Mouse (Mus musculus) hindbrain, embryonic 16.5 days (tissue): ENCODE results near the gene Rnf150. TPM values are rescaled to one million over a fixed set of nuclear protein-coding genes. Genes with fewer than 3 reads are reported as not detected.

Experiments used
- ATAC-seq: fragments of 200-750 bp; cut with Nextera tagmentation; 2 replicates; pipeline ENCODE4 v1.8.0; 2017; ENCODE audit warnings: moderate TSS enrichment, moderate library complexity
- H3K27ac ChIP-seq: fragments of 300-500 bp; sonication (generic); 2 replicates; pipeline ENCODE4 v1.5.1; 2014; ENCODE audit warnings: low read depth, mild to moderate bottlenecking, control low read depth, low read length, moderate library complexity
- H3K27me3 ChIP-seq: fragments of 300-500 bp; sonication (generic); replicated peaks from 2 replicates; pipeline ENCODE4 v1.6.1; 2014; ENCODE audit warnings: low read length; ENCODE audit not compliant: control insufficient read depth, insufficient read depth
- H3K36me3 ChIP-seq: fragments of 300-500 bp; sonication (generic); 2 replicates; pipeline ENCODE4 v1.6.1; 2014; ENCODE audit warnings: mild to moderate bottlenecking, low read length, moderate library complexity, mixed read lengths; ENCODE audit not compliant: control insufficient read depth, insufficient read depth
- H3K4me1 ChIP-seq: fragments of 300-500 bp; sonication (generic); 2 replicates; pipeline ENCODE4 v1.6.1; 2014; ENCODE audit warnings: low read depth, low read length; ENCODE audit not compliant: control insufficient read depth, insufficient read depth
- H3K4me2 ChIP-seq: fragments of 300-500 bp; sonication (generic); 2 replicates; pipeline ENCODE4 v1.6.1; 2014; ENCODE audit warnings: mild to moderate bottlenecking, low read length, control low read depth, moderate library complexity
- H3K4me3 ChIP-seq: fragments of 300-500 bp; sonication (generic); 2 replicates; pipeline ENCODE4 v1.5.1; 2014; ENCODE audit warnings: mild to moderate bottlenecking, low read length, control low read depth, moderate library complexity
- H3K9ac ChIP-seq: fragments of 300-500 bp; sonication (generic); 2 replicates; pipeline ENCODE4 v1.6.1; 2014; ENCODE audit warnings: low read depth, mild to moderate bottlenecking, control low read depth, low read length, moderate library complexity
- H3K9me3 ChIP-seq: fragments of 300-500 bp; sonication (generic); 2 replicates; pipeline ENCODE4 v1.6.1; 2014; ENCODE audit warnings: mild to moderate bottlenecking, low read length, moderate library complexity; ENCODE audit not compliant: control insufficient read depth
- WGBS: fragments of 180-500 bp; shearing (Covaris S2); extraction: QIAGEN DNeasy Blood & Tissue Kit; methylation state at CpG from one replicate; pipeline ENCODE4 v1.1.7; 2014; 5-methylcytosine and 5-hydroxymethylcytosine counted together
- polyA plus RNA-seq: library from polyadenylated mRNA; unstranded; fragments of >200 nt; fragmentation: Nextera tagmentation; extraction: Ambion mirVana; gene quantifications from 2 replicates; pipeline ENCODE4 v1.2.1, GENCODE M21; 2015

The Rnf150 gene
- 2.0 and 2.1 TPM in 2 replicates for polyA plus RNA-seq

DNA sequence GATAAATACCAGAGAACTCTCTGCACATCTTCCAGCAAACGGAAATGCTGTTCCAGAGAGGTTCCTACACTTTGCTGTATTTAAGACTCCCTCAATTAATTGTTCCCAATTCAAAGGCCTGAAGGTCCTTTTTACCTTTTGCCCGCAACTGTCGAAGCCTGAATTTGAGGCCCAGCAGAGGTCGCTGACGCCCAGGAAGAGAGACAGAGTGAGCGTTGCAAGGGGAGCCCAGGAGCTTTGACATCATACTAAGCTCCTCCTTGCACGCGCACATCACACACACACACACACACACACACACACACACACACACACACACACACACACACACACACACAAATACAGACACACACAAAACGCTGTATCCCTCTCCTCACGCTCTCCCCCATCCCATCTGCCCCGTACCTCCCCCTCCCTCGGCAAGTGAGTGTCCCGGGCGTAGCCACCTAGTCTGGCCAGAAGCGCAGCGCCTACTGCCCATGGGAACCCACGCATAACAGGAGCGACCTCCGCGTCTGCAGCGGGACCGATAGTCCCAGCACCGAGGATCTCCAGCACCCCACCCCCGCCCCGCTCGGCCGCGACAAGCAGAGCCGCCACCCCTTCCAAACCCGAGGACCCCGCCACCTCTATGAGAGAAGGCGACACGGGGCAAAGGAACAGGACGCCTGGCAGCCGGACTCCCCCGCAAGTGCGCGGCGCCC lies at the start of gene Rnf150:
Rnf150 (plus strand) TSS at position 316 of the 704 bp plus-strand sequence.
- Histone ChIP-seq H3K27me3 (no peaks in the 10 kb centered on the region), H3K9me3 (no peaks in the 10 kb centered on the region), H3K4me1 (peaks cover 10% of the 10 kb centered on the region), H3K4me3 (peak within 1 kb of the TSS; percentile 75), H3K36me3 (no peaks in the 10 kb centered on the region), H3K4me2 (peak within 1 kb of the TSS; percentile 66), H3K27ac (peak within 1 kb of the TSS; percentile 83), H3K9ac (peak within 1 kb of the TSS; percentile 84)
- WGBS = under 1% methylated on average over 34 of the region's 39 CpGs
- ATAC-seq = peak; percentile 92

DNA sequence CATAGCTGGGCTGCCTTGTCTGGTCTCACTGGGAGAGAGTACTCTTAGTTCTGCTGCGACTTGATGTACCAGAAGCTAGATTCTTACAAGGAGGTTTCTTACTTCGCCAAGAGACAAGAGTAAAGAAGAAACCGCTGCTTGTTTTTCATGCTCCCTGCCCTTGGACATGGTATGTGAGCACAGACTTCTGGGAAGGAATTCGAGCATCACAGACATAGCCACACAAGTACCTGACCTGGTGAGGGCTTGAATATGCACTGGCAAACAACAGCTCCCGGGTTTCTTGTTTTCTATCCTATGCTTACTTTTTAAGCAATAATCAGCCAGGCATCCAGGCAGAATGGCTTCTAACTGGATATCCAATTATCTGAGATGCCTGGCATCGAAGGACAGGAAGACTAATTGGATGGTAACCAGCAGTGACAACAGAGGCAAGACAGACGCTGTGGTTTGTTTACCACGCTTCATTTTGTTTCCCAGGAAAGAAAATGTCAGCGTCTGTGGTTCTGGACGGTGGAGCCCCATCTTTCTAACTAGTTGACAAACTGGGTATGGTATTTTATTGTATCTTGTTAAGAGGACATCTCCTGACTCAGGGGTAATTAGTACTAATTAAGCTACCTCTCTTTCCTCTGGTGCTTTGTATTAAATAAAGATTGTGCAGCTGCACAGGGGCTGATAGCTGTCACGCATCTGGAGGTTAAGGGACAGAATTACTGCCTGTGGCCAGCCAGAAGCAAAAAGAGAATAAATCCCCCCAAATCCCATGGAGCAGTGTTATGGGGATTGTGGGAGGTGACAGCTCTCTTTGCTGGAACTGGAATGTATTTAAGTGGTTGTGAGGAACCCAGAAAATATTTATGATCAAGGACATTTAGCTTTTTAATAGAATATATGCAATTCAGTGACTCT lies 36.8 kb upstream of the Rnf150 start:
- no peaks in the 10 kb centered on the region for H3K4me1 ChIP-seq
- H3K36me3 ChIP-seq = no peaks in the 10 kb centered on the region
- H3K4me3 ChIP-seq = no peak overlapping the region
- no peak overlapping the region for H3K27ac ChIP-seq
- no peak overlapping the region for H3K4me2 ChIP-seq
- no peaks in the 10 kb centered on the region for H3K27me3 ChIP-seq
- H3K9ac ChIP-seq = no peak overlapping the region
- no peaks in the 10 kb centered on the region for H3K9me3 ChIP-seq
- no peak for ATAC-seq
- WGBS = 53% methylated on average over 11 of the region's 11 CpGs

DNA sequence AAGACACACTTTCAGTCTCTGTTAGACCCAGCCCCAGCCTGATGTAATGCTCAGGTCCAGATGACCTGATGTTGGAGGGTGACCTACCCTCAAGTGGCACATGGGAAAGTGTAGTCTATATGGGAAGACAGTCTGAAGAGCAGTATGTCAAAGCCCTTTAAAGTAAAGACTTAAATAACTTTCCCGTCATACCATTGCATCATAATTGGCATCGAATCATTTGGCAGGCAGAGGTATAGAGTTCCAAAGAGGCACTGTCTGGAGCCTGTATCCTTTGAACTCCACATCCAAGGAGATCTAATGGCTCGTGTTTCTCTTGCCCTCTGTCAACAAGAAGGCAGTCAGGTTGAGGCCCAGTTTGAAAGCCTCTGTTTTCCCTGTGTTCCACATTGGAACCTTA lies 22.7 kb upstream of the Rnf150 start:
- ATAC-seq = no peak
- Histone ChIP-seq H3K9ac (no peak overlapping the region), H3K27me3 (no peaks in the 10 kb centered on the region), H3K4me3 (no peak overlapping the region), H3K27ac (no peak overlapping the region), H3K4me1 (no peaks in the 10 kb centered on the region), H3K36me3 (no peaks in the 10 kb centered on the region), H3K9me3 (no peaks in the 10 kb centered on the region), H3K4me2 (no peak overlapping the region)
- WGBS = 77% methylated on average over 3 of the region's 3 CpGs

DNA sequence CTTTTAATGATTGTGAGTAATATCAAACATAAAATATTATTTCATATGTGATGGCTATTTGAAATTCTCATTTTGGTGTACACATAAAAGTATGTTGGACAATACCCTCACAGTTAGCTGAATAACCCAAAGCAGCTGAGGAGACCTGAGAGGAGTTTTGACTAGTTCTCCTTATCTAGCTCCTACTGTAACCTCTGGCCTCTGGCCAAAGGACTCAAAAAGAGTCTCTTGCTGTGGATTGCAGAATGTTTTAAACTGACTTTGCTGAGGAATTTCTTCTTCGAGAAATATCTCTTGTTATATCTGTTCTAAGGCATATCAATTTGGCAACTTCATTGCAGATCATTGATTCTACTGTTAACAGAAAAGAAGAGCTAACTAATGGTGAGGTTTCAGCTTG lies 22.2 kb upstream of the Rnf150 start:
- Histone ChIP-seq H3K36me3 (no peaks in the 10 kb centered on the region), H3K9me3 (no peaks in the 10 kb centered on the region), H3K9ac (no peak overlapping the region), H3K4me1 (no peaks in the 10 kb centered on the region), H3K4me2 (no peak overlapping the region), H3K27ac (no peak overlapping the region), H3K27me3 (no peaks in the 10 kb centered on the region), H3K4me3 (no peak overlapping the region)
- no peak for ATAC-seq
- WGBS = 61% methylated on average over 1 of the region's 1 CpGs

DNA sequence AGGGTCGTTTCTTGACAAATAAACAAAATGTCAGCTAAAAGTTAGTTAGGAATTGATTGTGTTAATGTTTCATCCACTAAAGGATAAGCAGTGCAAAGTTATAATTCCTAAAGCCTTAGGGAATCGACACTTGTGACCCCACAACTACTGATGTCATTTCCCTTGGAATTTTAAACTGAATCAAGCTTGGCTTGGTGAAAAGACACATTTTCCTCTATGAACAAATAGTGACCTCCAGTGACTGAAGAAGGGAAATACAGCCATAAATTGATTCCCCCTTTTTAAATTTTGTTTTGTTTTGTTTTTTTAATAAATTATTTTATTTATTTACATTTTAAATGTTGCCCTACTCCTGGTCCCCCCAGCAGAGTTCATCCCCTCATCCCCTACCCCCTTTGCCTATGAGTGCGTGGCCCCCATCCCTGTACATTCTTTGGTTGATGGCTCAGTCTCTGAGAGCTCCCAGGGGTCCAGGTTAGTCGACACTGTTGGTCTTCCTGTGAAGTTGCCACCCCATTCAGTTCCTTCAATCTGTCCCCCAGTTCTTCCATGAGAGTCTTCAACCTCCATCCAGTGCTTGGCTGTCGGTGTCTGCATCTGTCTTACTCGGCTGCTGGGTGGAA lies 21.5 kb upstream of the Rnf150 start:
- WGBS = 61% methylated on average over 6 of the region's 6 CpGs
- ATAC-seq = peak; percentile 58

DNA sequence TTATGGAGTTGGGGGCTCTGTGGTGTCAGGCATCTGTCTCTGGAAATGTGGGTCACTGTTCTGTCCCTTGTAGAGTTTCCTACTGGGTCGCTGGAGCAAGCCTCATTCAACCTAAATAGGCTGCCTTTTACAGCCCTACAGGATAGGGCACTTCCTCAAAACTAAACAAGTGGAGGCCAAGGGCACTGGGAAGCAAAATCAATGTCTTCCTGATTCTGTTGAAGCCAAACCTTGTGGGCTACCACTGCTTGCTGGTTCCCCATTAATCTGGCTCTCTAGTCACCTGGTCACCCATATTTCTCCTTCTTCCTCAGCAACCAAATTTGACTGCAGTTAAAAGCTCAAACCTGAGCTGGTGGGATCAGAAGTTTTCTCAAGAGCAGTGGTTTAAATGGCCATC lies 19.5 kb upstream of the Rnf150 start:
- WGBS = 58% methylated on average over 1 of the region's 1 CpGs
- Histone ChIP-seq H3K4me2 (no peak overlapping the region), H3K9ac (no peak overlapping the region), H3K27ac (no peak overlapping the region), H3K36me3 (no peaks in the 10 kb centered on the region), H3K4me1 (no peaks in the 10 kb centered on the region), H3K9me3 (no peaks in the 10 kb centered on the region), H3K27me3 (no peaks in the 10 kb centered on the region), H3K4me3 (no peak overlapping the region)
- no peak for ATAC-seq

More for the DNA sequence above, 21.5 kb upstream of the Rnf150 start:
- Histone ChIP-seq H3K4me3 (no peak overlapping the region), H3K9me3 (no peaks in the 10 kb centered on the region), H3K27me3 (no peaks in the 10 kb centered on the region), H3K9ac (no peak overlapping the region), H3K4me1 (no peaks in the 10 kb centered on the region), H3K27ac (no peak overlapping the region), H3K4me2 (no peak overlapping the region), H3K36me3 (no peaks in the 10 kb centered on the region)

DNA sequence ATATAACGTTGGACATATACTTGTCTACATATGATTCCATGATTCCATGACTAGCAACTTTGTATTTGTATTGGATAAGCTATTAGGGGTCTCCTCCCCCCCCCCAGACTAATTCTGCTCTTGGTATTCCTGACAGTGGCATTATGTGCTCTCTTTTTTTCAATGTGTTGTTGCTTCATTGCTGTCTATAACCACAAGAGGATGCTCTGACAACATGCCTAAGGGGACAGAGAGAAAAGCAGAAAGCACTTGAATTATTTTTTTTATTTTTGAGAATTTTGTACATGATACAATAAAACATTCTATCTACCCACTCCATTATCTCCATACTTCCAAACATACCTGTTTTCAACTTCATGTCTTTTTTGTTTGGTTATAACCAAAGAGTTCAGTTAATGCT lies 18.7 kb upstream of the Rnf150 start:
- H3K36me3 ChIP-seq = no peaks in the 10 kb centered on the region
- WGBS = 42% methylated on average over 1 of the region's 1 CpGs
- no peak overlapping the region for H3K9ac ChIP-seq
- H3K4me1 ChIP-seq = no peaks in the 10 kb centered on the region
- no peaks in the 10 kb centered on the region for H3K9me3 ChIP-seq
- H3K4me3 ChIP-seq = no peak overlapping the region
- no peak overlapping the region for H3K27ac ChIP-seq
- no peak overlapping the region for H3K4me2 ChIP-seq
- no peaks in the 10 kb centered on the region for H3K27me3 ChIP-seq
- ATAC-seq = no peak

DNA sequence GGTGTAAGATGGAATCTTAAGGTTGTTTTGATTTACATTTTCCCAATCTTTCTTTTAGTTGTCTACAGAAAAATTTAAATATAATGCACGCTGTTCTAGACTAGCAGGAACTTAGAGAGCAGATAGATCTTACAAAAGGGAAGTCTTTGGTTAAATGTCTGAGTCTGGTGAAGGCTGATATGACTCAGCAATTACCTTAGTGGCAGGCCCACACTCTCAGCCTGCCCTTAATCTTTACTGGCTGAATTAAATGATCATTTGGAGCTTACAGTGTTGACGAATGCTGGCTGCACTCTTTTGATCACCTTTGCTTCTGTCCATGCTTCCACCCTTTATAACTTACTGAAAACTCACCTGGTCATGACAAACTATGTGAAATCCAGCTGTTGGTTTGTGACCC lies 17.1 kb upstream of the Rnf150 start:
- no peaks in the 10 kb centered on the region for H3K27me3 ChIP-seq
- no peak overlapping the region for H3K9ac ChIP-seq
- H3K4me2 ChIP-seq = no peak overlapping the region
- H3K4me3 ChIP-seq = no peak overlapping the region
- no peak overlapping the region for H3K27ac ChIP-seq
- WGBS = 90% methylated on average over 2 of the region's 2 CpGs
- no peaks in the 10 kb centered on the region for H3K36me3 ChIP-seq
- ATAC-seq = no peak
- no peaks in the 10 kb centered on the region for H3K9me3 ChIP-seq
- H3K4me1 ChIP-seq = no peaks in the 10 kb centered on the region

DNA sequence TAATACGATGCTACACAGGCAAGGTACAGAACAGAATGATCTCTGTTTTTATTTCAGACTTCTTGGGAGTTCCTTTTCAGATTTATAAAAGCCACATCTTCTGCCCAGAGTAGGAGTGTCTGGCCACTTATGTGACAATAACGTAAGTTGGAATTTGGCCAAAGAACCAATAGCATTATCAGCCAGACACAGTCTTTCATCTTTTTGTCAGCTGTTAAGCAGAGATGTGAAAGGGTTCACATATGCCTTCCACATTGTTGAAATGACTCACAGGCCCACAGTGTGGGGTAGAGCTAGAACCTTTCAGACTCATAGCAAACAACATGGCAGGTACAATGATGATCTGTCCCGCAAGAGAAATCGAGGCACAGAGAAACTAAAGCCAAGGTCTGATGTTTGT lies 16.4 kb upstream of the Rnf150 start:
- Histone ChIP-seq H3K4me3 (no peak overlapping the region), H3K36me3 (no peaks in the 10 kb centered on the region), H3K4me1 (no peaks in the 10 kb centered on the region), H3K4me2 (no peak overlapping the region), H3K27ac (no peak overlapping the region), H3K27me3 (no peaks in the 10 kb centered on the region), H3K9me3 (no peaks in the 10 kb centered on the region), H3K9ac (no peak overlapping the region)
- 69% methylated on average over 4 of the region's 4 CpGs for WGBS
- ATAC-seq = no peak
